Mouse (Mus musculus) liver, embryonic 11.5 days (tissue): ENCODE results near the gene Poc1b. TPM values are rescaled to one million over a fixed set of nuclear protein-coding genes. Genes with fewer than 3 reads are reported as not detected.

Experiments
- ATAC-seq: fragments of 200-750 bp; cut with Nextera tagmentation; replicated peaks from 2 replicates; pipeline ENCODE4 v1.8.0; 2017; ENCODE audit warnings: moderate number of reproducible peaks, mild to moderate bottlenecking, moderate TSS enrichment, moderate library complexity; ENCODE audit not compliant: low FRiP score
- DNase-seq: peaks from one replicate; pipeline ENCODE4 v3.0.0-alpha.2; 2017; ENCODE audit warnings: low spot score
- H3K27ac ChIP-seq: fragments of 300-500 bp; sonication (generic); 2 replicates; pipeline ENCODE4 v1.5.1; 2014; ENCODE audit warnings: mild to moderate bottlenecking, low read depth, low read length, control low read depth
- H3K27me3 ChIP-seq: fragments of 300-500 bp; sonication (generic); replicated peaks from 2 replicates; pipeline ENCODE4 v1.6.1; 2014; ENCODE audit warnings: low read length, mixed read lengths; ENCODE audit not compliant: control insufficient read depth, insufficient read depth
- H3K36me3 ChIP-seq: fragments of 300-500 bp; sonication (generic); 2 replicates; pipeline ENCODE4 v1.6.1; 2014; ENCODE audit warnings: mild to moderate bottlenecking, low read length, moderate library complexity, mixed read lengths; ENCODE audit not compliant: control insufficient read depth, insufficient read depth
- H3K4me1 ChIP-seq: fragments of 300-500 bp; sonication (generic); replicated peaks from 2 replicates; pipeline ENCODE4 v1.6.1; 2014; ENCODE audit warnings: low read length, mixed read lengths; ENCODE audit not compliant: control insufficient read depth, insufficient read depth
- H3K4me2 ChIP-seq: fragments of 300-500 bp; sonication (generic); 2 replicates; pipeline ENCODE4 v1.6.1; 2014; ENCODE audit warnings: mild to moderate bottlenecking, control low read depth, moderate library complexity
- H3K4me3 ChIP-seq: fragments of 300-500 bp; sonication (generic); 2 replicates; pipeline ENCODE4 v1.5.1; 2014; ENCODE audit warnings: low read depth, low read length, control low read depth
- H3K9ac ChIP-seq: fragments of 300-500 bp; sonication (generic); 2 replicates; pipeline ENCODE4 v1.6.1; 2014; ENCODE audit warnings: low read depth, low read length, control low read depth
- H3K9me3 ChIP-seq: fragments of 300-500 bp; sonication (generic); 2 replicates; pipeline ENCODE4 v1.6.1; 2016; ENCODE audit warnings: low read length, inconsistent platforms, mixed read lengths; ENCODE audit not compliant: control insufficient read depth
- WGBS: fragments of 180-500 bp; shearing (Covaris S2); extraction: QIAGEN DNeasy Blood & Tissue Kit; methylation state at CpG from one replicate; pipeline ENCODE4 v1.1.7; 2014; 5-methylcytosine and 5-hydroxymethylcytosine counted together
- polyA plus RNA-seq: library from polyadenylated mRNA; unstranded; fragments of >200 nt; fragmentation: Nextera tagmentation; extraction: Ambion mirVana; gene quantifications from 2 replicates; pipeline ENCODE4 v1.2.1, GENCODE M21; 2014

Poc1b gene
- polyA plus RNA-seq, 1 experiment from 2014 or later = 19.0 TPM

- H3K9me3 ChIP-seq = peaks cover 3% of the 10 kb centered on the region; the same call in 1 of the 2 replicates
- DNase-seq (peak; percentile 79), ATAC-seq (peak; percentile 85)
- H3K9ac ChIP-seq = peak within 1 kb of the TSS; percentile 89
- H3K4me2 ChIP-seq = peak within 1 kb of the TSS; percentile 95
- H3K4me3 ChIP-seq = peak within 1 kb of the TSS; percentile 92
- H3K4me1 ChIP-seq = no peaks in the 10 kb centered on the region; the same call in 1 of the 2 replicates
- no peaks in the 10 kb centered on the region for H3K27me3 ChIP-seq
- WGBS = 1% methylated on average over 22 of the region's 22 CpGs
- peak within 1 kb of the TSS; percentile 78 for H3K27ac ChIP-seq
- peaks cover 10% of the 10 kb centered on the region for H3K36me3 ChIP-seq
Measured at GRCm38 (mm10) chr10:99107964-99108363, 1.1 kb downstream of the Poc1b start, which contains the start of gene Galnt4. Galnt4 (plus strand) TSS chr10:99108159.

GRCm38 (mm10) chr10:99108431-99108982 is 1.7 kb downstream of the Poc1b start:
- no peak for ATAC-seq
- H3K27ac ChIP-seq = no peak overlapping the region
- peak overlapping the region; percentile 92 for H3K4me3 ChIP-seq
- DNase-seq = peak; percentile 50
- H3K9me3 ChIP-seq = peaks cover 3% of the 10 kb centered on the region; the same call in 1 of the 2 replicates
- no peaks in the 10 kb centered on the region; the same call in 1 of the 2 replicates for H3K4me1 ChIP-seq
- peak overlapping the region; percentile 89 for H3K9ac ChIP-seq
- peak overlapping the region; percentile 95 for H3K4me2 ChIP-seq
- no peaks in the 10 kb centered on the region for H3K27me3 ChIP-seq
- peaks cover 7% of the 10 kb centered on the region; the same call in 1 of the 2 replicates for H3K36me3 ChIP-seq
- 40% methylated on average over 12 of the region's 12 CpGs for WGBS

GRCm38 (mm10) chr10:99113533-99113932 is 6.7 kb downstream of the Poc1b start:
- no peak for DNase-seq
- Histone ChIP-seq H3K36me3 (peaks cover 7% of the 10 kb centered on the region; the same call in 1 of the 2 replicates), H3K4me3 (no peak overlapping the region), H3K27ac (no peak overlapping the region), H3K9ac (no peak overlapping the region), H3K27me3 (no peaks in the 10 kb centered on the region), H3K4me1 (peaks cover 6% of the 10 kb centered on the region), H3K9me3 (peaks cover 3% of the 10 kb centered on the region; the same call in 1 of the 2 replicates), H3K4me2 (no peak overlapping the region)
- ATAC-seq = no peak
- 69% methylated on average over 3 of the region's 3 CpGs for WGBS

- Histone ChIP-seq H3K36me3 (peaks cover 4% of the 10 kb centered on the region; the same call in 1 of the 2 replicates), H3K4me1 (peaks cover 6% of the 10 kb centered on the region), H3K9ac (no peak overlapping the region)
Measured at GRCm38 (mm10) chr10:99114295-99114694, 7.5 kb downstream of the Poc1b start.

GRCm38 (mm10) chr10:99115471-99116236 is 8.8 kb downstream of the Poc1b start:
- H3K4me3 ChIP-seq = no peak overlapping the region
- DNase-seq = peak; percentile 32
- no peak overlapping the region for H3K9ac ChIP-seq
- H3K4me2 ChIP-seq = peak overlapping the region; percentile 22; the same call in 1 of the 2 replicates
- H3K27me3 ChIP-seq = no peaks in the 10 kb centered on the region
- no peak overlapping the region for H3K27ac ChIP-seq
- no peaks in the 10 kb centered on the region for H3K36me3 ChIP-seq
- WGBS = 48% methylated on average over 18 of the region's 18 CpGs
- ATAC-seq = no peak
- peaks cover 6% of the 10 kb centered on the region for H3K4me1 ChIP-seq
- H3K9me3 ChIP-seq = no peaks in the 10 kb centered on the region

More at GRCm38 (mm10) chr10:99114295-99114694, 7.5 kb downstream of the Poc1b start:
- WGBS = 82% methylated on average over 8 of the region's 8 CpGs
- no peaks in the 10 kb centered on the region for H3K27me3 ChIP-seq
- no peak overlapping the region for H3K27ac ChIP-seq
- H3K4me2 ChIP-seq = no peak overlapping the region
- H3K9me3 ChIP-seq = peaks cover 1% of the 10 kb centered on the region; the same call in 1 of the 2 replicates
- no peak overlapping the region for H3K4me3 ChIP-seq
- DNase-seq (no peak), ATAC-seq (no peak)

GRCm38 (mm10) chr10:99116237-99116632 is 9.4 kb downstream of the Poc1b start:
- no peak overlapping the region for H3K4me3 ChIP-seq
- H3K9me3 ChIP-seq = no peaks in the 10 kb centered on the region
- no peak for ATAC-seq
- no peak for DNase-seq
- no peak overlapping the region for H3K9ac ChIP-seq
- no peaks in the 10 kb centered on the region for H3K27me3 ChIP-seq
- no peak overlapping the region for H3K4me2 ChIP-seq
- WGBS = 64% methylated on average over 8 of the region's 8 CpGs
- peaks cover 6% of the 10 kb centered on the region for H3K4me1 ChIP-seq
- H3K27ac ChIP-seq = no peak overlapping the region
- no peaks in the 10 kb centered on the region for H3K36me3 ChIP-seq

GRCm38 (mm10) chr10:99116650-99117615 is 10.1 kb downstream of the Poc1b start:
- no peaks in the 10 kb centered on the region for H3K36me3 ChIP-seq
- no peak overlapping the region for H3K4me2 ChIP-seq
- no peak for ATAC-seq
- no peaks in the 10 kb centered on the region for H3K27me3 ChIP-seq
- H3K27ac ChIP-seq = no peak overlapping the region
- H3K9me3 ChIP-seq = no peaks in the 10 kb centered on the region
- WGBS = 84% methylated on average over 16 of the region's 16 CpGs
- H3K9ac ChIP-seq = no peak overlapping the region
- H3K4me3 ChIP-seq = no peak overlapping the region
- DNase-seq = peak; percentile 31
- peaks cover 6% of the 10 kb centered on the region for H3K4me1 ChIP-seq

GRCm38 (mm10) chr10:99117876-99118275 is 11.0 kb downstream of the Poc1b start:
- 68% methylated on average over 10 of the region's 10 CpGs for WGBS
- Histone ChIP-seq H3K4me1 (peaks cover 6% of the 10 kb centered on the region), H3K4me3 (no peak overlapping the region), H3K36me3 (no peaks in the 10 kb centered on the region), H3K9ac (no peak overlapping the region), H3K9me3 (no peaks in the 10 kb centered on the region), H3K27ac (no peak overlapping the region), H3K4me2 (no peak overlapping the region), H3K27me3 (no peaks in the 10 kb centered on the region)
- no peak for DNase-seq
- no peak for ATAC-seq
